Mouse (Mus musculus) limb, embryonic 14.5 days (tissue): ENCODE data around the gene Trmt61a. TPM values are rescaled to one million over a fixed set of nuclear protein-coding genes. Genes with fewer than 3 reads are reported as not detected.
A peak's percentile ranks its signal among the peaks of the same experiment; 100 is the strongest.

Source experiments
- ATAC-seq: fragments of 200-750 bp; cut with Nextera tagmentation; 2 replicates; pipeline ENCODE4 v1.8.0; 2017; ENCODE audit warnings: low read depth, moderate number of reproducible peaks, moderate TSS enrichment; ENCODE audit not compliant: low FRiP score
- DNase-seq: peaks from one replicate; pipeline ENCODE4 v3.0.0-alpha.2; 2015; ENCODE audit warnings: low spot score
- H3K27ac ChIP-seq: fragments of 300-500 bp; sonication (generic); replicated peaks from 2 replicates; pipeline ENCODE4 v1.5.1; 2014; ENCODE audit warnings: low read depth, mild to moderate bottlenecking, low read length, moderate library complexity, mixed read lengths
- H3K27me3 ChIP-seq: fragments of 300-500 bp; sonication (generic); 2 replicates; pipeline ENCODE4 v1.6.1; 2014; ENCODE audit warnings: low read length, mixed read lengths; ENCODE audit not compliant: control insufficient read depth, insufficient read depth
- H3K36me3 ChIP-seq: fragments of 300-500 bp; sonication (generic); 2 replicates; pipeline ENCODE4 v1.6.1; 2014; ENCODE audit warnings: mild to moderate bottlenecking, low read length, moderate library complexity, mixed read lengths; ENCODE audit not compliant: control insufficient read depth, insufficient read depth
- H3K4me1 ChIP-seq: fragments of 300-500 bp; sonication (generic); 2 replicates; pipeline ENCODE4 v1.6.1; 2014; ENCODE audit warnings: antibody characterized with exemption, low read length, mixed read lengths; ENCODE audit not compliant: control insufficient read depth, insufficient read depth
- H3K4me2 ChIP-seq: fragments of 300-500 bp; sonication (generic); replicated peaks from 2 replicates; pipeline ENCODE4 v1.6.1; 2014; ENCODE audit warnings: low read depth, mild to moderate bottlenecking, low read length, moderate library complexity; ENCODE audit not compliant: severe bottlenecking
- H3K4me3 ChIP-seq: fragments of 300-500 bp; sonication (generic); replicated peaks from 2 replicates; pipeline ENCODE4 v1.5.1; 2014; ENCODE audit warnings: low read length
- H3K9ac ChIP-seq: fragments of 300-500 bp; sonication (generic); 2 replicates; pipeline ENCODE4 v1.6.1; 2014; ENCODE audit warnings: mild to moderate bottlenecking, low read depth, low read length, moderate library complexity; ENCODE audit not compliant: severe bottlenecking
- H3K9me3 ChIP-seq: fragments of 300-500 bp; sonication (generic); 2 replicates; pipeline ENCODE4 v1.6.1; 2016; ENCODE audit warnings: low read length; ENCODE audit not compliant: control insufficient read depth
- POLR2A ChIP-seq: fragments of 200-500 bp; IDR thresholded peaks from 2 replicates; pipeline ENCODE4 v1.8.0; 2012; ENCODE audit warnings: inconsistent platforms, mild to moderate bottlenecking, moderate library complexity, borderline replicate concordance; ENCODE audit not compliant: insufficient read depth, insufficient read length; ENCODE audit errors: extremely low read depth
- WGBS: fragments of 180-500 bp; shearing (Covaris S2); extraction: QIAGEN DNeasy Blood & Tissue Kit; methylation state at CpG from one replicate; pipeline ENCODE4 v1.1.7; 2014; 5-methylcytosine and 5-hydroxymethylcytosine counted together
- polyA plus RNA-seq, 2 experiments: library from polyadenylated mRNA; depleted of rRNA in 1 of 2; stranded (reverse) in 1 of 2; unstranded in 1 of 2; fragments of >200 nt; fragmentation: Nextera tagmentation in 1 of 2; extraction: Ambion mirVana in 1 of 2; gene quantifications; 2 replicates each; pipeline versions ENCODE4 v1.2.1 to v1.2.3; 2012 to 2014

Trmt61a gene
- polyA plus RNA-seq, 2 experiments: 7.3 to 30.8 TPM

GRCm38 (mm10) chr12:111698346-111698913 lies 20.5 kb downstream of the Trmt61a start:
- Histone ChIP-seq H3K36me3 (no peaks in the 10 kb centered on the region), H3K9ac (no peak overlapping the region), H3K4me3 (no peak overlapping the region), H3K4me2 (no peak overlapping the region), H3K27ac (no peak overlapping the region), H3K4me1 (peaks cover 17% of the 10 kb centered on the region), H3K27me3 (no peaks in the 10 kb centered on the region), H3K9me3 (no peaks in the 10 kb centered on the region)
- DNase-seq (no peak), ATAC-seq (no peak)
- 79% methylated on average over 6 of the region's 6 CpGs for WGBS
- TF ChIP-seq POLR2A: no peak

GRCm38 (mm10) chr12:111699542-111699941 lies 21.6 kb downstream of the Trmt61a start:
- 84% methylated on average over 4 of the region's 4 CpGs for WGBS
- TF ChIP-seq POLR2A: no peak
- Histone ChIP-seq H3K27ac (no peak overlapping the region), H3K4me3 (no peak overlapping the region), H3K4me1 (peaks cover 6% of the 10 kb centered on the region), H3K4me2 (no peak overlapping the region), H3K27me3 (no peaks in the 10 kb centered on the region), H3K36me3 (no peaks in the 10 kb centered on the region), H3K9me3 (no peaks in the 10 kb centered on the region), H3K9ac (no peak overlapping the region)
- no peak for ATAC-seq
- no peak for DNase-seq

GRCm38 (mm10) chr12:111700920-111701458 lies 23.1 kb downstream of the Trmt61a start:
- ATAC-seq (no peak), DNase-seq (no peak)
- Histone ChIP-seq H3K4me2 (no peak overlapping the region), H3K27me3 (no peaks in the 10 kb centered on the region), H3K9me3 (no peaks in the 10 kb centered on the region), H3K36me3 (no peaks in the 10 kb centered on the region), H3K4me1 (peaks cover 2% of the 10 kb centered on the region), H3K9ac (no peak overlapping the region), H3K27ac (no peak overlapping the region), H3K4me3 (no peak overlapping the region)
- TF ChIP-seq POLR2A: no peak
- 55% methylated on average over 9 of the region's 9 CpGs for WGBS

GRCm38 (mm10) chr12:111703301-111703700 lies 25.4 kb downstream of the Trmt61a start:
- no peak overlapping the region for H3K4me3 ChIP-seq
- no peaks in the 10 kb centered on the region for H3K9me3 ChIP-seq
- H3K27ac ChIP-seq: no peak overlapping the region
- H3K27me3 ChIP-seq: no peaks in the 10 kb centered on the region
- H3K4me2 ChIP-seq: no peak overlapping the region
- no peak for ATAC-seq
- H3K9ac ChIP-seq: no peak overlapping the region
- peaks cover 8% of the 10 kb centered on the region for H3K36me3 ChIP-seq
- peaks cover 2% of the 10 kb centered on the region for H3K4me1 ChIP-seq
- TF ChIP-seq POLR2A: no peak
- WGBS: 65% methylated on average over 3 of the region's 3 CpGs
- DNase-seq: no peak

- TF ChIP-seq POLR2A: no peak
- Histone ChIP-seq H3K4me3 (no peak overlapping the region), H3K36me3 (peaks cover 19% of the 10 kb centered on the region), H3K4me1 (peaks cover 2% of the 10 kb centered on the region), H3K27me3 (no peaks in the 10 kb centered on the region), H3K27ac (no peak overlapping the region), H3K9me3 (no peaks in the 10 kb centered on the region), H3K9ac (no peak overlapping the region), H3K4me2 (no peak overlapping the region)
- ATAC-seq (no peak), DNase-seq (peak; percentile 40)
- whole genome bisulfite sequencing: 45% methylated on average over 9 of the region's 9 CpGs
These were observed 26.7 kb downstream of the Trmt61a start for GRCm38 (mm10) chr12:111704609-111705008.
